Mouse (Mus musculus): ENCODE results near the gene Dcaf8.

- no peak for TF ChIP-seq TAL1 (IDR thresholded peaks at IDR 0.05; ENCODE audit: low read length)
- TF ChIP-seq GATA1 (IDR thresholded peaks at IDR 0.05; ENCODE audit: low read length): no peak
Measured at GRCm38 (mm10) chr1:172147835-172148278, at the start of gene Dcaf8.

Measured in erythroblast, embryonic 14.5 days (primary cell).